Mouse (Mus musculus): ENCODE data around the gene Cdh24. TPM values are rescaled to one million over a fixed set of nuclear protein-coding genes. Genes with fewer than 3 reads are reported as not detected.

The Cdh24 gene
- polyA plus RNA-seq, 1 experiment: 7.0 TPM

DNA sequence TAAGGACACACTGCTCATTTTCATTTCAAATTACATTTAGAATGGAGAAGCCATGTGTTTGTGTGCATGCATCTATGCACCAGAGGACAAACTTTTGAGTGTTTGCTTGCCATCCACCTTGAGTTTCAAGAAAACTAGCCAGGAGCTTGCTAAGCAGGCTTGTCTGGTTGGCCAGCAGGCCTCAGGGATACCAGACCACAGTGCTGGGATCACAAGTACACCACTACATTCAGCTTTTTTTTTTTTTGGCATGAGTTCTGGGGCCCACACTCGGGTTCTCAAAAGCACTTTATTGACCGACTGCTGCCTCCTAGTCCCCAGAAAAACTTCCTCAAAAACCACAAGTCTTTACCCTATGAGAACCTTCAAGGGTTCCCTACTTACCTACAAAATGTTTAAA lies 33.2 kb upstream of the Cdh24 start:
- TF ChIP-seq POLR2A (IDR thresholded peaks at IDR 0.05; ENCODE audit: borderline replicate concordance, control insufficient read depth, low read depth, low read length) (no peak), CTCF (IDR thresholded peaks at IDR 0.05; ENCODE audit: control insufficient read depth, insufficient read depth, low read length) (no peak)
- no peaks in the 10 kb centered on the region for H3K4me1 ChIP-seq (ENCODE audit: control insufficient read depth, insufficient read depth, low read length)
- WGBS: 30% methylated on average over 2 of the region's 2 CpGs
- H3K4me3 ChIP-seq (replicated peaks; ENCODE audit: control insufficient read depth, low read depth, low read length): no peak overlapping the region
- H3K27ac ChIP-seq (ENCODE audit: control insufficient read depth, insufficient read depth, low read depth, low read length, poor library complexity): no peak overlapping the region

DNA sequence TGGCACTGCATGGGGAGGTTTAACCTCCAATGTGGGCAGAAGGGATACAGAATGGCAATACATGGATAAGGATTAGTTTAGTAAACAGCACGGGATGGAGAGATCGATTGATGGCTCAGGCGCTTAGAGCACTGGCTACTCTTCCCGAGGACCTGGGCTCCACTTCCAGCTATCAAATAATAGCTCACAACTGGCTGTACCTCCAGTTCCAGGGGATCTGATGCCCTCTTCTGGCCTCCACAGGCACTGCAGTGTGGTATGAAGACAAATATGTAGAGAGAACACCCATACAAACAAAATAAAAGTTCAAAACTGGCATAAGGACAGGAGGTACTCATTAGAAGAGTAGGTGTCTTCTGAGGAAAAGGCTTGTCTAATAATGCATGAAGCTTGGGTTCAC lies 28.2 kb upstream of the Cdh24 start:
- TF ChIP-seq CTCF (IDR thresholded peaks at IDR 0.05; ENCODE audit: control insufficient read depth, insufficient read depth, low read length) (peak; percentile 68), POLR2A (IDR thresholded peaks at IDR 0.05; ENCODE audit: borderline replicate concordance, control insufficient read depth, low read depth, low read length) (no peak)
- no peak overlapping the region for H3K27ac ChIP-seq (ENCODE audit: control insufficient read depth, insufficient read depth, low read depth, low read length, poor library complexity)
- 65% methylated on average over 4 of the region's 4 CpGs for WGBS
- no peaks in the 10 kb centered on the region for H3K4me1 ChIP-seq (ENCODE audit: control insufficient read depth, insufficient read depth, low read length)
- H3K4me3 ChIP-seq (replicated peaks; ENCODE audit: control insufficient read depth, low read depth, low read length): no peak overlapping the region

DNA sequence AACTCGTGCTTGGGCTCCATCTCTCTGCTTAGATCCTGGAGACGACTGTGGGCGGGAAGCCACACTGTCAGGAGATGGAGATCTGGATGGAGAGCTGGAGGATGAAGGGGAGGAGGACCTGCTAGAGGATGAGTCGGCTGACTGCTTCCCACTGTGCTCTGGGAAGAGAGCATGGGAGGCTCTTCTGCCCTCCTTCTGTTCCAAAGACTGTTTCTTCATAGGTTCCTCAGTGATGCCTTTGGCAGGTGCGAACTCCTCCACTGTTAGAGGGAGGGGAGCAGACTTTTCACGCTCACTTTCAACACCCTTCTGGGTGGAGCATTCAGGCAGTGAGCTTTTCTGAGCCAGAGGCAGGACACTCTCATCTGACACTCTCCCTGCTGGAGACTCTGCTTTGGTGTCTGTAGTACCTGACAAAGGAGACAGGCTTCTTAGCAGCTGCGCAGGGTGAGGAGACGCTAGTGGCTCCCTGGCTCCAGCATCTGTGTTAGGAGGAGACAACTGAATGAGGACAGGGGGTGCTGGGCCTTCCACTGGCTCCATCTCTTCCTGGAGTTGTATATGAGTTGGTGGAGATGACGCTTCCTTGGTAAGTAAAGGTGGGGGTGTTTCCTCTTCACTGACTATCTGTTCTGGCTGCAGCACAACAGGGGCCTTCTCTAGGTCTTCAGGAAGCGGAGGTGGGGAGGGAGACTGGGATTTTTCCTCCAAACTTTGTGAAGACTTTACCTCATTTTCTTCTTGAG lies 23.5 kb upstream of the Cdh24 start:
- H3K27ac ChIP-seq (ENCODE audit: control insufficient read depth, insufficient read depth, low read depth, low read length, poor library complexity): no peak overlapping the region
- TF ChIP-seq POLR2A (IDR thresholded peaks at IDR 0.05; ENCODE audit: borderline replicate concordance, control insufficient read depth, low read depth, low read length) (no peak), CTCF (IDR thresholded peaks at IDR 0.05; ENCODE audit: control insufficient read depth, insufficient read depth, low read length) (no peak)
- WGBS: 90% methylated on average over 10 of the region's 10 CpGs
- no peaks in the 10 kb centered on the region for H3K4me1 ChIP-seq (ENCODE audit: control insufficient read depth, insufficient read depth, low read length)
- no peak overlapping the region for H3K4me3 ChIP-seq (replicated peaks; ENCODE audit: control insufficient read depth, low read depth, low read length)

DNA sequence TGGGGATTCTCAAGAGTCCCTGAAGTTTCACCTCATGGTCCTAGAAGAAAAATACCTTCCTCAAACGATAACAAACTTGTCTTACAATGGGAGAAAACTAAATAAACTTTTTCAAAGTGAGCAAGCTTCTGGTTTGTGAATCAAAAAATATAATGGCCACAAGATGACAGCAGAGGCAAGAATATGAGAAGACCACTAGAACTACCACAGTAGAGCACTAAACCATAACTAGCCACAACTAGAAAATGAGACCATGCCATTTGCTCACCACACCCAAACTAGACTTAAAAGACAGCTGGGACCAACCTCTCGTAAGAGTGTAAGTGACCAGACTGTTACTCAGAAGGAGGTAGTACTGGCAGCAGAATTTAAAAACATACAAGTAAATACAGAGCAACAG lies 18.8 kb upstream of the Cdh24 start:
- no peak overlapping the region for H3K27ac ChIP-seq (ENCODE audit: control insufficient read depth, insufficient read depth, low read depth, low read length, poor library complexity)
- H3K4me1 ChIP-seq (ENCODE audit: control insufficient read depth, insufficient read depth, low read length): no peaks in the 10 kb centered on the region
- WGBS: 87% methylated on average over 2 of the region's 2 CpGs
- H3K4me3 ChIP-seq (replicated peaks; ENCODE audit: control insufficient read depth, low read depth, low read length): no peak overlapping the region
- TF ChIP-seq CTCF (IDR thresholded peaks at IDR 0.05; ENCODE audit: control insufficient read depth, insufficient read depth, low read length): no peak
- no peak for TF ChIP-seq POLR2A (IDR thresholded peaks at IDR 0.05; ENCODE audit: borderline replicate concordance, control insufficient read depth, low read depth, low read length)

DNA sequence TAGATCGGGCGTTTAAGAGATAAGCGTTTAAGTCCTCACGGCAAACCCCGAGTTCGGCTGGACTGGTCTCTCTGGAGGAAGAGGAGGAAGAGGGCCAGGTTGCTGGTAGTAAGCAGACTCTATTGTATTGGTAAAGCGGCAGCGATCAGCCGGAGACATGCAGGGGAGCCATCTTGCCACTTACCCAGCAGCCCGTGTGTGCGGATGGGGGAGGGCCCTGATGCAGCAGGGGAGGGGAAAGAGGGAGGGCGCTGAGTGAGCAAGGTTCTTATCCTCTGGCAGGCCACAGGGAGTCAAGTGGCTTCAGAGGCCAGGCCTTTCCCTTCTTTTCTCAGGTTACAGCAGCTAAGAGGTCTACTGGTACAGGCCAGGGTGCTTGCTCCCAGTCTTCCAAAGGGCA lies 12.3 kb upstream of the Cdh24 start:
- Histone ChIP-seq H3K27ac (ENCODE audit: control insufficient read depth, insufficient read depth, low read depth, low read length, poor library complexity) (peak overlapping the region; percentile 67), H3K4me1 (ENCODE audit: control insufficient read depth, insufficient read depth, low read length) (no peaks in the 10 kb centered on the region), H3K4me3 (replicated peaks; ENCODE audit: control insufficient read depth, low read depth, low read length) (peak overlapping the region; percentile 80)
- WGBS: 3% methylated on average over 12 of the region's 12 CpGs
- peak; percentile 67; the same call in 1 of the 2 replicates for TF ChIP-seq POLR2A (IDR thresholded peaks at IDR 0.05; ENCODE audit: borderline replicate concordance, control insufficient read depth, low read depth, low read length)
- no peak for TF ChIP-seq CTCF (IDR thresholded peaks at IDR 0.05; ENCODE audit: control insufficient read depth, insufficient read depth, low read length)

DNA sequence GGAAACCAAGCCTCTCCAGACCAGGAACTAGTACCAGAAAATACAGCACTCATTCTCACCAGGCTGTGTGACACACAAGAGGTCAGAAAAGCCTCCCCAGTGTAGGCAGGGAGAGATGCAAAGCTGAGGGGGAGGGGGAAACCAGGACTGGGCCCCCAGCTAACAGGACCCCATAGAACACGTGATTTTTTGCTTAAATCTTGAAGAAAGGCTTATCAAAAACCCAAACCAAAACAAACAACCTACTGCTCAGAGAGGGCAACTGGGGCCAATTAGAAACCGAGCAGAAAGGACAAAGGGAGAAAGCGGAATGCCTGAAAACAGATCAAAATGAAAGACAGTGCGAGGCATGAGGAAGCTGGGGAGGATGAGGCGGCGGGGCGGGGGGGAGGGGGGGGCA lies 11.6 kb upstream of the Cdh24 start:
- no peak overlapping the region for H3K27ac ChIP-seq (ENCODE audit: control insufficient read depth, insufficient read depth, low read depth, low read length, poor library complexity)
- H3K4me1 ChIP-seq (ENCODE audit: control insufficient read depth, insufficient read depth, low read length): no peaks in the 10 kb centered on the region

DNA sequence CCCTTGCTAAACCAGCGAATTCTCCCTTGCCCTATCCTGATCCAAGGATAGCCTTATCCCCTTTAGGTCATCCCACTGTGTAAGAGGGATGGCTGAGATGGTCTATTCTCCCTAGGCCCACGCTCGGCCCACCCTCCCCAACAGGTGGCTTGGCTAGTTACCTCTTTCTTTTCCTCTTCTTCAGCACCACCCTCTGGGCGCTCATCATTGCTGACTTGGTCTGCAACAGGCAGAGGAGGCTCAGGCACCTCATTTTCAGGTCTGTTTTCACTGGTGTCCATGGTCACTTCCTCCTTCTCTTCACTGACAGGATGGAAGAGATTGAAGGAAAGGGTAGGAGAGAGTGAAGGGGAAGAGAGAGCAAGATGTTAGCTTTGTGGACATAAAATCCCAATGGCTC lies 10.4 kb upstream of the Cdh24 start:
- 76% methylated on average over 4 of the region's 4 CpGs for WGBS
- no peak overlapping the region for H3K27ac ChIP-seq (ENCODE audit: control insufficient read depth, insufficient read depth, low read depth, low read length, poor library complexity)
- no peaks in the 10 kb centered on the region for H3K4me1 ChIP-seq (ENCODE audit: control insufficient read depth, insufficient read depth, low read length)
- TF ChIP-seq POLR2A (IDR thresholded peaks at IDR 0.05; ENCODE audit: borderline replicate concordance, control insufficient read depth, low read depth, low read length): no peak
- no peak for TF ChIP-seq CTCF (IDR thresholded peaks at IDR 0.05; ENCODE audit: control insufficient read depth, insufficient read depth, low read length)
- H3K4me3 ChIP-seq (replicated peaks; ENCODE audit: control insufficient read depth, low read depth, low read length): no peak overlapping the region

More for the DNA sequence above, 11.6 kb upstream of the Cdh24 start:
- TF ChIP-seq POLR2A (IDR thresholded peaks at IDR 0.05; ENCODE audit: borderline replicate concordance, control insufficient read depth, low read depth, low read length) (no peak), CTCF (IDR thresholded peaks at IDR 0.05; ENCODE audit: control insufficient read depth, insufficient read depth, low read length) (no peak)
- WGBS: 2% methylated on average over 7 of the region's 7 CpGs
- no peak overlapping the region for H3K4me3 ChIP-seq (replicated peaks; ENCODE audit: control insufficient read depth, low read depth, low read length)

DNA sequence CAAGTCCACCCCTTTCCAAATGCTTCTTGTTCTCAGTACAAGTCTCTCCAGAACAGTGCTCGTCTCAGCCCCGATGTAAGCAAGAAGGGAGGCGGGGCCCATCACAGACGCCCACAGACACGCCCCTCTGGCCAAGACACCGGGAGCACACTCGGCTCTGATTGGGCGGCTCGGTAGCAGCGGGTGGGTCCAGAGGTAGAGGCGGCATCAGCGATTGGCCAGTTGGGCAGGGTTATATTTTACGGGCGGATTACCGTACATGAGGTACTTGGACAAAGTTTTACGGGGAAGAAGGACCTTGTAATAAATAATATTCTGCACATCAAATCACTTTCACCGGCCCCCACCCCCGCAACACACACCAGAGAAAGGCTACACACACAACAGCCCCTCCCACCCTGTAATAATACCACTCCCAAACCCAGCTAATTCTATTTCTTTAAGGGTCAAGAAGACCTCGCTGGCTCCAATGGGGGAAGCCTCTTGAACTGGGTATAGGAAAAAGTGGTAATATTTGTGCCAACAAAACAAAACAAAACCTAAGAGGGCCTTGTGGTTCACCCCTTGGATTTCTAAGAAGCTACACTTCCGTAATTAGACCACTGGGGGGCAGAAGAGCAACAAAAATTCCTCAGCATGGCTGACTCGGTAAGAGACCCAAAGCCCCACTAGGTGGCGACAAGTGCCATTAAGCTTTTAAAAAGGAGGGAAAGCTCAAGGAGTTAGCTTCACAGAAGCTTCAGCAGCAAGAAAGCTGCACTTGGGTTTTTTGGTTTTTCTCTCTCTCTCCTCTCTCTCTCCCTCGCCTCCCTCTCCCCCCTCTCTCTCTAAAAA lies 9.7 kb upstream of the Cdh24 start:
- 60% methylated on average over 23 of the region's 23 CpGs for WGBS
- no peak for TF ChIP-seq POLR2A (IDR thresholded peaks at IDR 0.05; ENCODE audit: borderline replicate concordance, control insufficient read depth, low read depth, low read length)
- TF ChIP-seq CTCF (IDR thresholded peaks at IDR 0.05; ENCODE audit: control insufficient read depth, insufficient read depth, low read length): peak; percentile 93
- no peak overlapping the region for H3K27ac ChIP-seq (ENCODE audit: control insufficient read depth, insufficient read depth, low read depth, low read length, poor library complexity)
- H3K4me1 ChIP-seq (ENCODE audit: control insufficient read depth, insufficient read depth, low read length): no peaks in the 10 kb centered on the region
- H3K4me3 ChIP-seq (replicated peaks; ENCODE audit: control insufficient read depth, low read depth, low read length): no peak overlapping the region

All from bone marrow, adult 2 months (tissue).